In the genomic region with DNA sequence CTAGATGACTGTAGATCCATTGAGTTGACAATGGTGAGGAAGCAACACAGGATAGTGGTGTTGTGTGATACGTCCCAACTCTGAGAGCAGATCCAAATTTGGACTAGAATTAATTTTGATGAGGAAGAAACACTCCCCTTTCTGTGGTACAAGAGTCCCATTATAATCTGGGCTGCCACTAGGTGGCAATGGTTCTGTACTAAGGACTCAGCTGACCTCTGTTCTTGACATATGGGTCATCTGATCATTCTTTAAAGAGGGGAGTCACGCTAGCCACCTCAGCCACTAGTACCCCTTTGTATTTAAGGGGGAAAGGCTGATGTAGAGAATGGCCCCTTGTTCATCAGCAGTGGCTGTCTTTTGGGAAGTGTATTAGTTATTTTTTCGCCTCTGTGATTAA, we compare ENCODE assay signal across 8 mouse cellular contexts. TPM values are rescaled to one million over a fixed set of nuclear protein-coding genes. Genes with fewer than 3 reads are reported as not detected.
DNase-seq lines count a peak whose midpoint lies in the region; ATAC-seq lines count a peak whose summit lies in the region.

No protein-coding gene starts in this region.

- intact Hi-C loops in heart, postnatal 10 days (cut with DNase I): loop anchor here (2.0 to 10.0 kb wide), 2 partner anchors 127 to 349 kb away; no protein-coding TSS in a partner anchor

- WGBS in neural tube, embryonic 15.5 days: 56% methylated on average over 3 of the region's 3 CpGs

- no peak overlapping the region for H3K27ac ChIP-seq in neural tube, embryonic 15.5 days (replicated peaks)

- no peak overlapping the region for H3K4me3 ChIP-seq in neural tube, embryonic 15.5 days (replicated peaks)

- H3K36me3 ChIP-seq in neural tube, embryonic 15.5 days: no peaks in the 10 kb centered on the region

- no peak for ATAC-seq in neural tube, embryonic 15.5 days (ENCODE audit: low FRiP score)

- H3K9ac ChIP-seq in neural tube, embryonic 15.5 days (replicated peaks): no peak overlapping the region

- no peaks in the 10 kb centered on the region for H3K27me3 ChIP-seq in neural tube, embryonic 15.5 days (replicated peaks)

- H3K4me1 ChIP-seq in neural tube, embryonic 15.5 days: no peaks in the 10 kb centered on the region

- no peak overlapping the region for H3K4me2 ChIP-seq in neural tube, embryonic 15.5 days

- no peaks in the 10 kb centered on the region for H3K9me3 ChIP-seq in neural tube, embryonic 15.5 days (replicated peaks)

- peak; percentile 60 for DNase-seq in embryo, embryonic 10 days (ENCODE audit: low spot score)
- DNase-seq in embryo, embryonic 9.5 days (ENCODE audit: extremely low spot score): no peak
- DNase-seq in neural tube, embryonic 10.5 days (ENCODE audit: extremely low spot score, low spot score): peak; percentile 22
- DNase-seq in heart, postnatal 10 days: peak; percentile 50 to 59
- DNase-seq in lung, postnatal 36 days: peak; percentile 82
- DNase-seq in thymus, postnatal 10 days (ENCODE audit: low spot score in 2 of 2): peak; percentile 36 to 66
- DNase-seq in right cerebral cortex, postnatal 4 days: no peak

RNA-seq across cellular contexts. Expression of a gene that starts 10.7 kb away (rescaled TPM):
- 0.22 and 1.7 TPM in 2 replicates for polyA plus RNA-seq in neural tube, embryonic 15.5 days (2015; fragmentation: Nextera tagmentation; extraction: Ambion mirVana)
- 1 to 10 TPM; 2.0 to 2.3 TPM for total RNA-seq in heart, postnatal 10 days (2021)

RNA-seq across cellular contexts. Expression of a gene that starts 57.3 kb away (rescaled TPM):
- 37.6 and 39.9 TPM in 2 replicates for polyA plus RNA-seq in neural tube, embryonic 15.5 days (2015; fragmentation: Nextera tagmentation; extraction: Ambion mirVana)
- 10 to 100 TPM in 1 of 2 experiments, 1 to 10 TPM in 1; 4.5 to 10.9 TPM for total RNA-seq in heart, postnatal 10 days (2021)

Comparison
In these comparisons a context has a peak if more than half of its experiments do, and no peak if none do; other contexts are left out.
1. DNase-seq: peak in embryo, embryonic 10 days (single experiment), neural tube, embryonic 10.5 days (single experiment), heart, postnatal 10 days (2 of 2), lung, postnatal 36 days (single experiment) and thymus, postnatal 10 days (2 of 2); none in embryo, embryonic 9.5 days (single experiment) and right cerebral cortex, postnatal 4 days (single experiment).